11 mouse cellular contexts compared by ENCODE assay signal in the genomic region with DNA sequence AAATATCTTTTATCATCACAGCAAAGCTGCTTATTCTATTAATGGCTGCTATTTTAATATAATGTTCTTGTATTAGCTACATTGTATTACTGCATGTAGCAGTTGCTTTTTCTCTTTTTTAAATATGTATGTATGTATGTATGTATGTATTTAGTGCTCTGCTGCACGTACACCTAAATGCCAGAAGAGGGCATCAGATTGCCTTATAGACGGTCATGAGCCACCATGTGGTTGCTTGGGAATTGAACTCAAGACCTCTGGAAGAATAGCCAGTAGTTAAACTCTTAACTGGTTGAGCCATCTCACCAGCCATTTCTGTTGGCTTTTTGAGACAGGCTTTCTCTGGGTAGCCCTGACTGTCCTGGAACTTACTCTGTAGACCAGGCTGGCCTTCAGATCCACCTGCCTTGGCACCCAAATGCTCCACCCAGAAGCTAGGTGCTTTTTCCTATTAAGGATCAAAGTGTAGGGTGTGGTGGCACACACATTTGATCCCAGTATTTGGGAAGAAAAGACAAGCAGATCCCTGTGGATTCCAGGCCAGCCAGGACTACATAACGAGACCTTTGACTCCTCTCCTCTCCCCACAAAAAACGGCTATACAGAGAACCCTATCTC. TPM values are rescaled to one million over a fixed set of nuclear protein-coding genes. Genes with fewer than 3 reads are reported as not detected.
DNase-seq lines count a peak whose midpoint lies in the region; ATAC-seq lines count a peak whose summit lies in the region.
"Had no signal": no experiment of that assay in that cellular context is flagged by ENCODE, and none has a peak within 500 bp of the region (broad histone marks: within the 10 kb centered on the region; RNA-seq: fewer than 3 reads in every experiment).

No protein-coding gene starts in this region.

- no peak overlapping the region for H3K27ac ChIP-seq in intestine, embryonic 14.5 days (ENCODE audit: low read depth)
- H3K27ac ChIP-seq in intestine, embryonic 15.5 days: no peak overlapping the region
- H3K27ac ChIP-seq: embryonic facial prominence, embryonic 13.5 days; hindbrain, embryonic 14.5 days had no signal

- no peaks in the 10 kb centered on the region for H3K27me3 ChIP-seq in intestine, embryonic 14.5 days (replicated peaks; ENCODE audit: control insufficient read depth, insufficient read depth, low read length)
- H3K27me3 ChIP-seq in intestine, embryonic 15.5 days (replicated peaks): no peaks in the 10 kb centered on the region
- H3K27me3 ChIP-seq: embryonic facial prominence, embryonic 13.5 days had no signal

- H3K4me2 ChIP-seq in intestine, embryonic 14.5 days (ENCODE audit: low read length): no peak overlapping the region
- H3K4me2 ChIP-seq in intestine, embryonic 15.5 days (replicated peaks): no peak overlapping the region
- H3K4me2 ChIP-seq: embryonic facial prominence, embryonic 13.5 days; hindbrain, embryonic 14.5 days had no signal

- H3K9me3 ChIP-seq in intestine, embryonic 14.5 days (ENCODE audit: control insufficient read depth, low read length): no peaks in the 10 kb centered on the region
- H3K9me3 ChIP-seq in intestine, embryonic 15.5 days: no peaks in the 10 kb centered on the region
- H3K9me3 ChIP-seq: embryonic facial prominence, embryonic 13.5 days had no signal

- no peak overlapping the region for H3K4me3 ChIP-seq in intestine, embryonic 14.5 days (ENCODE audit: low read depth, low read length)
- no peak overlapping the region for H3K4me3 ChIP-seq in intestine, embryonic 15.5 days (replicated peaks)
- H3K4me3 ChIP-seq: embryonic facial prominence, embryonic 13.5 days had no signal

- no peak for ATAC-seq in intestine, embryonic 14.5 days (replicated peaks; ENCODE audit: low FRiP score, low TSS enrichment, low read depth)
- ATAC-seq in intestine, embryonic 15.5 days: no peak

- 73% methylated on average over 4 of the region's 4 CpGs for WGBS in intestine, embryonic 14.5 days
- 75% methylated on average over 4 of the region's 4 CpGs for WGBS in intestine, embryonic 15.5 days

- H3K9ac ChIP-seq in intestine, embryonic 14.5 days (ENCODE audit: low read length): no peak overlapping the region
- no peak overlapping the region for H3K9ac ChIP-seq in intestine, embryonic 15.5 days
- H3K9ac ChIP-seq: embryonic facial prominence, embryonic 13.5 days; hindbrain, embryonic 14.5 days had no signal

- peaks cover 8% of the 10 kb centered on the region for H3K4me1 ChIP-seq in intestine, embryonic 14.5 days (replicated peaks; ENCODE audit: control insufficient read depth, insufficient read depth, low read length)
- H3K4me1 ChIP-seq in intestine, embryonic 15.5 days (replicated peaks): peaks cover 10% of the 10 kb centered on the region; the same call in 1 of the 2 replicates

- peaks cover 43% of the 10 kb centered on the region for H3K36me3 ChIP-seq in intestine, embryonic 14.5 days (ENCODE audit: control insufficient read depth, insufficient read depth, low read length)
- peaks cover 33% of the 10 kb centered on the region for H3K36me3 ChIP-seq in intestine, embryonic 15.5 days

- peak; percentile 18 for DNase-seq in intestine, embryonic 14.5 days (ENCODE audit: low spot score)
- DNase-seq in thymus, postnatal 0 days (ENCODE audit: low spot score): peak; percentile 48
- no peak for DNase-seq in thymus, adult 18-20 months
- peak; percentile 74 for DNase-seq in ZHBTc4 (ENCODE audit: low read depth, low spot score)
- DNase-seq in right cerebral cortex, adult 18-20 months: no peak
- no peak for DNase-seq in ovary, postnatal 36 days (ENCODE audit: low spot score)
- DNase-seq: kidney, postnatal 4 days; lung, adult 2 months had no signal

RNA-seq across cellular contexts. Expression of a gene that starts 4.7 kb away (rescaled TPM):
- 127 and 134 TPM in 2 replicates for polyA plus RNA-seq in intestine, embryonic 14.5 days (2014; fragmentation: Nextera tagmentation; extraction: Ambion mirVana)
- 131 and 136 TPM in 2 replicates for polyA plus RNA-seq in intestine, embryonic 15.5 days (2015; fragmentation: Nextera tagmentation; extraction: Ambion mirVana)
- polyA plus RNA-seq in thymus, postnatal 0 days (2015; fragmentation: Nextera tagmentation; extraction: Ambion mirVana): 126 and 144 TPM in 2 replicates

RNA-seq across cellular contexts. Expression of a gene that starts 4.9 kb away (rescaled TPM):
- polyA plus RNA-seq in intestine, embryonic 14.5 days (2014; fragmentation: Nextera tagmentation; extraction: Ambion mirVana): 63.6 and 65.0 TPM in 2 replicates
- polyA plus RNA-seq in intestine, embryonic 15.5 days (2015; fragmentation: Nextera tagmentation; extraction: Ambion mirVana): 58.0 and 67.3 TPM in 2 replicates
- 73.6 and 80.4 TPM in 2 replicates for polyA plus RNA-seq in thymus, postnatal 0 days (2015; fragmentation: Nextera tagmentation; extraction: Ambion mirVana)

RNA-seq across cellular contexts. Expression of a gene that starts 8.4 kb away (rescaled TPM):
- 70.3 and 74.9 TPM in 2 replicates for polyA plus RNA-seq in intestine, embryonic 14.5 days (2014; fragmentation: Nextera tagmentation; extraction: Ambion mirVana)
- polyA plus RNA-seq in intestine, embryonic 15.5 days (2015; fragmentation: Nextera tagmentation; extraction: Ambion mirVana): 56.6 and 63.4 TPM in 2 replicates
- polyA plus RNA-seq in thymus, postnatal 0 days (2015; fragmentation: Nextera tagmentation; extraction: Ambion mirVana): 46.1 and 47.2 TPM in 2 replicates

RNA-seq across cellular contexts. Expression of a gene that starts 8.6 kb away (rescaled TPM):
- polyA plus RNA-seq in intestine, embryonic 14.5 days (2014; fragmentation: Nextera tagmentation; extraction: Ambion mirVana): 1.3 TPM in 2 replicates
- 2.1 and 2.4 TPM in 2 replicates for polyA plus RNA-seq in intestine, embryonic 15.5 days (2015; fragmentation: Nextera tagmentation; extraction: Ambion mirVana)
- polyA plus RNA-seq in thymus, postnatal 0 days (2015; fragmentation: Nextera tagmentation; extraction: Ambion mirVana): 0.57 and 0.88 TPM in 2 replicates

RNA-seq across cellular contexts. Expression of a gene that starts 13.8 kb away (rescaled TPM):
- polyA plus RNA-seq in intestine, embryonic 14.5 days (2014; fragmentation: Nextera tagmentation; extraction: Ambion mirVana): 5.1 and 5.2 TPM in 2 replicates
- 8.1 and 8.8 TPM in 2 replicates for polyA plus RNA-seq in intestine, embryonic 15.5 days (2015; fragmentation: Nextera tagmentation; extraction: Ambion mirVana)
- polyA plus RNA-seq in thymus, postnatal 0 days (2015; fragmentation: Nextera tagmentation; extraction: Ambion mirVana): 7.0 TPM in 2 replicates

Comparison
In these comparisons a context has a peak if more than half of its experiments do, and no peak if none do; other contexts are left out.
1. DNase-seq: peak in intestine, embryonic 14.5 days (single experiment), thymus, postnatal 0 days (single experiment) and ZHBTc4 (single experiment); none in thymus, adult 18-20 months (0 of 2), right cerebral cortex, adult 18-20 months (single experiment) and ovary, postnatal 36 days (single experiment).